Mouse (Mus musculus) embryonic facial prominence, embryonic 11.5 days (tissue): ENCODE results near the gene Trarg1. TPM values are rescaled to one million over a fixed set of nuclear protein-coding genes. Genes with fewer than 3 reads are reported as not detected.
A peak's percentile ranks its signal among the peaks of the same experiment; 100 is the strongest.

Experiments used
- ATAC-seq: fragments of 200-750 bp; cut with Nextera tagmentation; replicated peaks from 2 replicates; pipeline ENCODE4 v1.8.0; 2017; ENCODE audit warnings: low read depth; ENCODE audit not compliant: insufficient number of reproducible peaks, low FRiP score, low TSS enrichment
- DNase-seq: peaks from one replicate; pipeline ENCODE4 v3.0.0-alpha.2; 2015; ENCODE audit warnings: low spot score
- H3K27ac ChIP-seq: fragments of 300-500 bp; sonication (generic); replicated peaks from 2 replicates; pipeline ENCODE4 v1.5.1; 2014; ENCODE audit warnings: mild to moderate bottlenecking, low read depth, low read length, control low read depth
- H3K27me3 ChIP-seq: fragments of 300-500 bp; sonication (generic); 2 replicates; pipeline ENCODE4 v1.6.1; 2014; ENCODE audit warnings: mild to moderate bottlenecking, low read length, moderate library complexity, mixed read lengths; ENCODE audit not compliant: control insufficient read depth, insufficient read depth
- H3K36me3 ChIP-seq: fragments of 300-500 bp; sonication (generic); replicated peaks from 2 replicates; pipeline ENCODE4 v1.6.1; 2014; ENCODE audit warnings: low read depth, mild to moderate bottlenecking, low read length, moderate library complexity, mixed read lengths; ENCODE audit not compliant: control insufficient read depth, insufficient read depth
- H3K4me1 ChIP-seq: fragments of 300-500 bp; sonication (generic); 2 replicates; pipeline ENCODE4 v1.6.1; 2014; ENCODE audit warnings: low read length, mixed read lengths; ENCODE audit not compliant: control insufficient read depth, insufficient read depth
- H3K4me2 ChIP-seq: fragments of 300-500 bp; sonication (generic); 2 replicates; pipeline ENCODE4 v1.6.1; 2014; ENCODE audit warnings: low read depth, mild to moderate bottlenecking, control low read depth, low read length, moderate library complexity
- H3K4me3 ChIP-seq: fragments of 300-500 bp; sonication (generic); 2 replicates; pipeline ENCODE4 v1.5.1; 2014; ENCODE audit warnings: low read depth, low read length, control low read depth
- H3K9ac ChIP-seq: fragments of 300-500 bp; sonication (generic); replicated peaks from 2 replicates; pipeline ENCODE4 v1.6.1; 2014; ENCODE audit warnings: mild to moderate bottlenecking, control low read depth, low read length
- H3K9me3 ChIP-seq: fragments of 300-500 bp; sonication (generic); replicated peaks from 2 replicates; pipeline ENCODE4 v1.6.1; 2016; ENCODE audit warnings: mild to moderate bottlenecking, low read length, inconsistent platforms, mixed read lengths; ENCODE audit not compliant: control insufficient read depth
- WGBS: fragments of 180-500 bp; shearing (Covaris S2); extraction: QIAGEN DNeasy Blood & Tissue Kit; methylation state at CpG from one replicate; pipeline ENCODE4 v1.1.7; 2014; 5-methylcytosine and 5-hydroxymethylcytosine counted together
- polyA plus RNA-seq: library from polyadenylated mRNA; unstranded; fragments of >200 nt; fragmentation: Nextera tagmentation; extraction: Ambion mirVana; gene quantifications from 2 replicates; pipeline ENCODE4 v1.2.1, GENCODE M21; 2014

Gene Trarg1
- polyA plus RNA-seq, 1 experiment from 2014 or later, result not detected

GRCm38 (mm10) chr11:76717000-76717399 lies 37.4 kb downstream of the Trarg1 start:
- no peaks in the 10 kb centered on the region for H3K4me1 ChIP-seq

GRCm38 (mm10) chr11:76723911-76724310 lies 44.3 kb downstream of the Trarg1 start:
- ATAC-seq (no peak), DNase-seq (no peak)
- 81% methylated on average over 8 of the region's 8 CpGs for WGBS
- Histone ChIP-seq H3K27me3 (no peaks in the 10 kb centered on the region), H3K9ac (no peak overlapping the region), H3K4me1 (no peaks in the 10 kb centered on the region), H3K36me3 (no peaks in the 10 kb centered on the region), H3K4me2 (no peak overlapping the region), H3K4me3 (no peak overlapping the region), H3K27ac (no peak overlapping the region), H3K9me3 (no peaks in the 10 kb centered on the region)

More at GRCm38 (mm10) chr11:76717000-76717399, 37.4 kb downstream of the Trarg1 start:
- H3K4me3 ChIP-seq, result no peak overlapping the region
- no peak overlapping the region for H3K4me2 ChIP-seq
- ATAC-seq, result no peak
- 82% methylated on average over 4 of the region's 4 CpGs for WGBS
- H3K27me3 ChIP-seq, result no peaks in the 10 kb centered on the region
- no peak overlapping the region for H3K9ac ChIP-seq
- H3K36me3 ChIP-seq, result no peaks in the 10 kb centered on the region
- H3K27ac ChIP-seq, result no peak overlapping the region
- no peak for DNase-seq
- H3K9me3 ChIP-seq, result no peaks in the 10 kb centered on the region

GRCm38 (mm10) chr11:76728093-76728492 lies 48.5 kb downstream of the Trarg1 start:
- WGBS, result 84% methylated on average over 11 of the region's 11 CpGs
- ATAC-seq (no peak), DNase-seq (no peak)
- Histone ChIP-seq H3K9ac (no peak overlapping the region), H3K4me2 (no peak overlapping the region), H3K27ac (no peak overlapping the region), H3K9me3 (no peaks in the 10 kb centered on the region), H3K27me3 (no peaks in the 10 kb centered on the region), H3K4me1 (no peaks in the 10 kb centered on the region), H3K36me3 (no peaks in the 10 kb centered on the region; the same call in 1 of the 2 replicates), H3K4me3 (no peak overlapping the region)

- Histone ChIP-seq H3K9me3 (no peaks in the 10 kb centered on the region), H3K4me2 (no peak overlapping the region), H3K4me3 (no peak overlapping the region), H3K27ac (no peak overlapping the region), H3K4me1 (no peaks in the 10 kb centered on the region), H3K9ac (no peak overlapping the region), H3K36me3 (peaks cover 2% of the 10 kb centered on the region; the same call in 1 of the 2 replicates), H3K27me3 (no peaks in the 10 kb centered on the region)
- WGBS, result 81% methylated on average over 3 of the region's 3 CpGs
- DNase-seq (no peak), ATAC-seq (no peak)
Measured at GRCm38 (mm10) chr11:76730650-76731049, 51.0 kb downstream of the Trarg1 start.

GRCm38 (mm10) chr11:76734560-76734959 lies 55.0 kb downstream of the Trarg1 start:
- WGBS, result 80% methylated on average over 3 of the region's 3 CpGs
- H3K4me2 ChIP-seq, result no peak overlapping the region
- no peaks in the 10 kb centered on the region for H3K27me3 ChIP-seq
- no peaks in the 10 kb centered on the region for H3K9me3 ChIP-seq
- no peak overlapping the region for H3K27ac ChIP-seq
- DNase-seq (no peak), ATAC-seq (no peak)
- peaks cover 2% of the 10 kb centered on the region; the same call in 1 of the 2 replicates for H3K36me3 ChIP-seq
- H3K4me1 ChIP-seq, result no peaks in the 10 kb centered on the region
- H3K9ac ChIP-seq, result no peak overlapping the region
- no peak overlapping the region for H3K4me3 ChIP-seq

- Histone ChIP-seq H3K4me3 (no peak overlapping the region), H3K9me3 (no peaks in the 10 kb centered on the region), H3K27ac (no peak overlapping the region), H3K4me2 (no peak overlapping the region), H3K9ac (no peak overlapping the region), H3K4me1 (no peaks in the 10 kb centered on the region), H3K27me3 (no peaks in the 10 kb centered on the region), H3K36me3 (0 out of 2 replicates have a peak, but pooled peaks cover 2% of the 10 kb centered on the region)
- WGBS, result 84% methylated on average over 4 of the region's 4 CpGs
- DNase-seq (no peak), ATAC-seq (no peak)
Measured at GRCm38 (mm10) chr11:76735753-76736324, 56.2 kb downstream of the Trarg1 start.

GRCm38 (mm10) chr11:76739125-76739524 lies 59.5 kb downstream of the Trarg1 start:
- Histone ChIP-seq H3K4me1 (no peaks in the 10 kb centered on the region), H3K4me3 (no peak overlapping the region), H3K9ac (no peak overlapping the region), H3K36me3 (0 out of 2 replicates have a peak, but pooled peaks cover 2% of the 10 kb centered on the region), H3K27me3 (no peaks in the 10 kb centered on the region), H3K27ac (no peak overlapping the region), H3K9me3 (no peaks in the 10 kb centered on the region), H3K4me2 (no peak overlapping the region)
- WGBS, result 75% methylated on average over 6 of the region's 6 CpGs
- no peak for ATAC-seq
- peak; percentile 60 for DNase-seq

GRCm38 (mm10) chr11:76742511-76742910 lies 62.9 kb downstream of the Trarg1 start:
- Histone ChIP-seq H3K4me3 (no peak overlapping the region), H3K9me3 (no peaks in the 10 kb centered on the region), H3K27me3 (no peaks in the 10 kb centered on the region), H3K4me1 (no peaks in the 10 kb centered on the region), H3K27ac (no peak overlapping the region), H3K36me3 (no peaks in the 10 kb centered on the region; the same call in none of the 2 replicates), H3K9ac (no peak overlapping the region), H3K4me2 (no peak overlapping the region)
- ATAC-seq (no peak), DNase-seq (no peak)
- WGBS, result 95% methylated on average over 7 of the region's 7 CpGs
